Mouse (Mus musculus): ENCODE measurements around the gene Tsen34. TPM values are rescaled to one million over a fixed set of nuclear protein-coding genes. Genes with fewer than 3 reads are reported as not detected.
"Not testable (repeated sequence)": the region's sequence is repeated elsewhere in the genome, so short reads cannot be mapped to it uniquely, and the experiment has no call there.

Tsen34 gene
- polyA plus RNA-seq, 1 experiment from 2014 or later, result 341 TPM

DNA sequence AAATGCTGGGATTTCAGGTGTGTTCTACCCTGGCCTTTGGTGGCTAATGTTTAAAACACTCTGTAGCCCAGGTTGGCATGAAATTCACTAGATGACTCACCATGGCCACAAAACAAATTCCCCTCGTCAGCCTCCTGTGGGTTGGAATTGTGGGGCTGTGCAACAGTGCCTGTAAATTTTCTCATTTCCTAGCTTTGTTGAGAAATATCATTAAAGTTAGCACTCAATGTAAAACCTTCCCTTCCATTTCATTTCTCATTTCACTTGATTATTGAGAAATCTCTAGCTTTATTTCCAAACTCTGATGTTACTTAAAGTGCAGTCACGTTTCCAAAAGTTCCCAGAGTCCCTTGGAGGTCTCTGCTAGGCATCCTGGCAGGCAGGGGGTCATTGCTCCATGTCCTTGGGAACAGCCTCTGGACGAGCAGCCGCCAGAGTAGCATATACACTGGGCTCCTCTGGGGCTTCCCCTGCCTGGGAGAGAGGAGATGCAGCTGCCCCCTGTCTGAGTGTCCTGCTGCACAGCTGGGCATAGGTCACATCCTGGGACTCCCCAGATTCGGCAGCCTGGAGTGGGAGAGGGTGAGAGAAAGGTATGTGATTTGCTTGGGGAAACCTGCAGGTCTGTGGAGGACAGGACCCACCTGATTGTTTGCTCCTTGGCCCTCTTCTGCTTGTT lies 19.7 kb downstream of the Tsen34 start:
- H3K27me3 ChIP-seq (ENCODE audit: insufficient read depth, low read length), result no peaks in the 10 kb centered on the region
- H3K4me1 ChIP-seq (ENCODE audit: insufficient read depth, low read length), result no peaks in the 10 kb centered on the region
- H3K27ac ChIP-seq (ENCODE audit: low read length), result no peak overlapping the region
- 32% methylated on average over 5 of the region's 5 CpGs for WGBS
- ATAC-seq (ENCODE audit: low FRiP score, low TSS enrichment), result no peak
- H3K4me3 ChIP-seq (ENCODE audit: low read length), result no peak overlapping the region
- no peaks in the 10 kb centered on the region for H3K9me3 ChIP-seq (ENCODE audit: low read length)
- H3K36me3 ChIP-seq (ENCODE audit: insufficient read depth, low read length), result peaks cover 7% of the 10 kb centered on the region; the same call in 1 of the 2 replicates
- H3K9ac ChIP-seq (replicated peaks; ENCODE audit: low read length), result no peak overlapping the region
- H3K4me2 ChIP-seq (replicated peaks; ENCODE audit: low read depth, low read length), result no peak overlapping the region

- Histone ChIP-seq H3K9ac (replicated peaks; ENCODE audit: low read length) (no peak overlapping the region), H3K27ac (ENCODE audit: low read length) (no peak overlapping the region), H3K4me1 (ENCODE audit: insufficient read depth, low read length) (no peaks in the 10 kb centered on the region), H3K4me2 (replicated peaks; ENCODE audit: low read depth, low read length) (no peak overlapping the region), H3K9me3 (ENCODE audit: low read length) (no peaks in the 10 kb centered on the region), H3K4me3 (ENCODE audit: low read length) (no peak overlapping the region), H3K27me3 (ENCODE audit: insufficient read depth, low read length) (no peaks in the 10 kb centered on the region), H3K36me3 (ENCODE audit: insufficient read depth, low read length) (no peaks in the 10 kb centered on the region)
- no peak for ATAC-seq (ENCODE audit: low FRiP score, low TSS enrichment)
- WGBS, result 54% methylated on average over 1 of the region's 1 CpGs
Observed at GRCm38 (mm10) chr7:3715249-3715648, 22.6 kb downstream of the Tsen34 start.

DNA sequence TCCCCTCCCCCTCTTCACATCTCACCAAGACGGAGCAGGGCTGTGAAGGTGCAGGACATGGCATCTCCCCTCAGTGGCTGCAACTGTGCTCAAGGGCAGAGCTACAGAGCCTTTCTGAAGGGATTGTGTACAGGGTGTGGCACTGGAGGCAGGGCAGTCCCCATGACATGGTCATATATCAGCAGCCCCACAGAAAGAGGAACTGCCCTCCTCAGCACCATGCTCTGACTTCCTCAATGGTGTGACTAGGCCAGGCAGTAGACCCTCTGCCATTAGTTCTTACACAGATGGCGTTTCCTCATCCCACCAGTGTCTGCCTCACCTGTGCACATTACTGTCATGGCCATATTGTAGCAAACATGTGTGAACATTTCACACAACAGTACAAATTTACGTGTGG lies 27.6 kb downstream of the Tsen34 start, which contains the start of gene Pirb:
TSS of gene Pirb (minus strand) at position 124 of the 400 bp plus-strand sequence.
- not testable (repeated sequence) for H3K4me1 ChIP-seq (ENCODE audit: insufficient read depth, low read length); H3K9ac ChIP-seq (replicated peaks; ENCODE audit: low read length); H3K4me3 ChIP-seq (ENCODE audit: low read length); H3K4me2 ChIP-seq (replicated peaks; ENCODE audit: low read depth, low read length); H3K27ac ChIP-seq (ENCODE audit: low read length); H3K27me3 ChIP-seq (ENCODE audit: insufficient read depth, low read length); H3K36me3 ChIP-seq (ENCODE audit: insufficient read depth, low read length); H3K9me3 ChIP-seq (ENCODE audit: low read length); ATAC-seq (ENCODE audit: low FRiP score, low TSS enrichment)
- no CpG with 5 or more reads among the region's 3 CpGs for WGBS

DNA sequence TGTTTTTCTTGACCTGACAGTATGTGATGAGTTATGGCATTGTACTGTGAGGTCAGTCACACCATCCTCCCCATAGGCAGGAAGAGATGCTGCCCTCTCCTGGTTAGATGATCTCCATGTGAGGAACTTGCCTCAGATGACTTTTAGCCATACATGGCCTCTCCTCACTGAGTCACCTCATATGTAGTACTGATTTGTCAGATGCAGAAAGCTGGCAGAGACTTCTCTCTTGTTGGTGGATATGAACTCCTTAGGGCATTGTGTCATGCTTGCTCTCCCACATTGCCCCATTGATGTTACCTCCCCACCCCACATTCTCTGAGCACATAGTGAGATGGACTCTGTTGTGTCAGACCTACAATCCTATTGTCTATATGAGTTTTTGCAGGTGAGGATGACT lies 32.8 kb downstream of the Tsen34 start:
- not testable (repeated sequence) for H3K4me1 ChIP-seq (ENCODE audit: insufficient read depth, low read length); H3K9me3 ChIP-seq (ENCODE audit: low read length); H3K4me2 ChIP-seq (replicated peaks; ENCODE audit: low read depth, low read length); H3K4me3 ChIP-seq (ENCODE audit: low read length); H3K9ac ChIP-seq (replicated peaks; ENCODE audit: low read length); H3K36me3 ChIP-seq (ENCODE audit: insufficient read depth, low read length); H3K27ac ChIP-seq (ENCODE audit: low read length); H3K27me3 ChIP-seq (ENCODE audit: insufficient read depth, low read length); ATAC-seq (ENCODE audit: low FRiP score, low TSS enrichment)

DNA sequence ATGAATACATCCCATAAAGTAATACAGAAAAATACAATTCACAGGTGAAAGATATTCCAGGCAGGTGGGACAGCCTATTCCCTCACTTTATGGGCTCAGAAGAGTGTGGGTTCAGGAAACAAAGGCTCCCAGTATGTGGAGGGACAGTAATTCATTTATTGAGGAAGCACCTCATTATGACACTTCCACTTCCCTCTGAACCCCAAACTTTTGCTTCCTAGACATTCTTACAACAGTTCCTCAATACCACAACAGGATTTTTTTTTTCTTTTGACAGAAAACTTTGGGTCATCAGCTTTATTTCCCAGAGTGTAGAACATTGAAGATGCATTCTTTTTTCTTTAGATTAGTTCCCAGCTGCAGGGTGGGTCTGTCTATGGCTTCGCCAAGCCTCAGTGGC lies 40.0 kb downstream of the Tsen34 start:
- H3K4me1 ChIP-seq (ENCODE audit: insufficient read depth, low read length); H3K36me3 ChIP-seq (ENCODE audit: insufficient read depth, low read length); ATAC-seq (ENCODE audit: low FRiP score, low TSS enrichment); H3K4me3 ChIP-seq (ENCODE audit: low read length); H3K4me2 ChIP-seq (replicated peaks; ENCODE audit: low read depth, low read length); H3K27ac ChIP-seq (ENCODE audit: low read length); H3K9me3 ChIP-seq (ENCODE audit: low read length); H3K27me3 ChIP-seq (ENCODE audit: insufficient read depth, low read length); H3K9ac ChIP-seq (replicated peaks; ENCODE audit: low read length): not testable (repeated sequence)
- WGBS, result no CpG with 5 or more reads among the region's 1 CpGs

Small RNA genes lying within 50 kb of the gene (microRNA-seq; reads per million reads assigned to microRNA genes)
- gene Mir3572, result 2.4 reads per million, percentile 10 among the genes with 10 or more reads in this experiment

Other genes with a start within 250 kb of the Tsen34 start
- gene Tarm1, start 190.2 kb upstream of the Tsen34 start, polyA plus RNA-seq (2015; fragmentation: Nextera tagmentation; extraction: Ambion mirVana), result 0.12 TPM in 1 of 2 replicates, not detected in the other
- gene Oscar, start 76.7 kb upstream of the Tsen34 start, polyA plus RNA-seq (2015; fragmentation: Nextera tagmentation; extraction: Ambion mirVana), result 0.25 and 0.36 TPM in 2 replicates
- gene Ndufa3, start 75.5 kb upstream of the Tsen34 start, polyA plus RNA-seq (2015; fragmentation: Nextera tagmentation; extraction: Ambion mirVana), result 504 and 516 TPM in 2 replicates
- gene Tfpt, start 62.9 kb upstream of the Tsen34 start, polyA plus RNA-seq (2015; fragmentation: Nextera tagmentation; extraction: Ambion mirVana), result 21.4 and 27.7 TPM in 2 replicates
- 115 and 118 TPM in 2 replicates for gene Prpf31, start 62.9 kb upstream of the Tsen34 start, polyA plus RNA-seq (2015; fragmentation: Nextera tagmentation; extraction: Ambion mirVana)
- 65.3 and 71.6 TPM in 2 replicates for gene Cnot3, start 47.6 kb upstream of the Tsen34 start, polyA plus RNA-seq (2015; fragmentation: Nextera tagmentation; extraction: Ambion mirVana)
- gene Leng1, start 27.0 kb upstream of the Tsen34 start, polyA plus RNA-seq (2015; fragmentation: Nextera tagmentation; extraction: Ambion mirVana), result 16.7 and 17.4 TPM in 2 replicates
- gene Tmc4, start 15.3 kb upstream of the Tsen34 start, polyA plus RNA-seq (2015; fragmentation: Nextera tagmentation; extraction: Ambion mirVana), result 25.3 and 29.1 TPM in 2 replicates
- 70.5 and 73.9 TPM in 2 replicates for gene Mboat7, start 660 bp downstream of the Tsen34 start, polyA plus RNA-seq (2015; fragmentation: Nextera tagmentation; extraction: Ambion mirVana)
- 1,357 and 1,383 TPM in 2 replicates for gene Rps9, start 11.1 kb downstream of the Tsen34 start, polyA plus RNA-seq (2015; fragmentation: Nextera tagmentation; extraction: Ambion mirVana)
- 0.85 and 0.98 TPM in 2 replicates for gene Pirb, start 27.5 kb downstream of the Tsen34 start, polyA plus RNA-seq (2015; fragmentation: Nextera tagmentation; extraction: Ambion mirVana)
- 0.11 TPM in 1 of 2 replicates, not detected in the other for gene Gm15448, start 132.8 kb downstream of the Tsen34 start, polyA plus RNA-seq (2015; fragmentation: Nextera tagmentation; extraction: Ambion mirVana)
- gene Pira2, start 152.2 kb downstream of the Tsen34 start, polyA plus RNA-seq (2015; fragmentation: Nextera tagmentation; extraction: Ambion mirVana), result 0.13 and 0.21 TPM in 2 replicates
- 0.09 and 0.14 TPM in 2 replicates for gene Gm14548, start 205.3 kb downstream of the Tsen34 start, polyA plus RNA-seq (2015; fragmentation: Nextera tagmentation; extraction: Ambion mirVana)
- gene Lilra6, start 222.6 kb downstream of the Tsen34 start, polyA plus RNA-seq (2015; fragmentation: Nextera tagmentation; extraction: Ambion mirVana), result 0.13 and 0.19 TPM in 2 replicates

All from kidney, embryonic 16.5 days (tissue).